Mouse (Mus musculus) erythroblast, embryonic 14.5 days (primary cell): ENCODE data around the gene Gpr1. TPM values are rescaled to one million over a fixed set of nuclear protein-coding genes. Genes with fewer than 3 reads are reported as not detected.

ENCODE experiments used
- H3K27me3 ChIP-seq: 2 replicates; pipeline ENCODE4 v1.6.1; 2012; ENCODE audit warnings: inconsistent platforms; ENCODE audit not compliant: control insufficient read depth
- H3K36me3 ChIP-seq: 2 replicates; pipeline ENCODE4 v1.6.1; 2012; ENCODE audit warnings: mild to moderate bottlenecking, inconsistent platforms; ENCODE audit not compliant: control insufficient read depth
- H3K4me1 ChIP-seq: 2 replicates; pipeline ENCODE4 v1.6.1; 2012; ENCODE audit warnings: inconsistent platforms; ENCODE audit not compliant: control insufficient read depth
- H3K4me3 ChIP-seq: replicated peaks from 2 replicates; pipeline ENCODE3; 2012; ENCODE audit warnings: moderate library complexity, mild to moderate bottlenecking, inconsistent platforms
- H3K9me3 ChIP-seq: 2 replicates; pipeline ENCODE4 v1.6.1; 2012; ENCODE audit warnings: low read length, inconsistent platforms, mixed read lengths; ENCODE audit not compliant: control insufficient read depth
- GATA1 ChIP-seq: IDR thresholded peaks from 2 replicates; pipeline ENCODE4 v1.6.1; 2012; ENCODE audit warnings: low read length, inconsistent platforms, mixed read lengths
- TAL1 ChIP-seq: IDR thresholded peaks from 3 replicates; pipeline ENCODE4 v1.6.1; 2012; ENCODE audit warnings: low read length, inconsistent platforms, mixed read lengths
- polyA plus RNA-seq: library from polyadenylated mRNA; stranded (reverse); fragments of >175 nt; gene quantifications from 2 replicates; pipeline ENCODE4 v1.2.3, GENCODE M21; 2012

Gpr1 gene
- polyA plus RNA-seq, 1 experiment, result not detected

- H3K9me3 ChIP-seq, result no peaks in the 10 kb centered on the region; the same call in 1 of the 2 replicates
- H3K4me1 ChIP-seq, result no peaks in the 10 kb centered on the region
- no peak overlapping the region for H3K4me3 ChIP-seq
- no peaks in the 10 kb centered on the region for H3K27me3 ChIP-seq
- H3K36me3 ChIP-seq, result no peaks in the 10 kb centered on the region
- TF ChIP-seq TAL1 (no peak), GATA1 (no peak)
These were observed 9.5 kb downstream of the Gpr1 start for GRCm38 (mm10) chr1:63204660-63205394.

GRCm38 (mm10) chr1:63203950-63204659, 10.2 kb downstream of the Gpr1 start:
- no peak overlapping the region for H3K4me3 ChIP-seq
- TF ChIP-seq TAL1 (no peak), GATA1 (no peak)
- no peaks in the 10 kb centered on the region for H3K36me3 ChIP-seq
- H3K9me3 ChIP-seq, result no peaks in the 10 kb centered on the region; the same call in 1 of the 2 replicates
- H3K4me1 ChIP-seq, result no peaks in the 10 kb centered on the region
- H3K27me3 ChIP-seq, result no peaks in the 10 kb centered on the region

DNA sequence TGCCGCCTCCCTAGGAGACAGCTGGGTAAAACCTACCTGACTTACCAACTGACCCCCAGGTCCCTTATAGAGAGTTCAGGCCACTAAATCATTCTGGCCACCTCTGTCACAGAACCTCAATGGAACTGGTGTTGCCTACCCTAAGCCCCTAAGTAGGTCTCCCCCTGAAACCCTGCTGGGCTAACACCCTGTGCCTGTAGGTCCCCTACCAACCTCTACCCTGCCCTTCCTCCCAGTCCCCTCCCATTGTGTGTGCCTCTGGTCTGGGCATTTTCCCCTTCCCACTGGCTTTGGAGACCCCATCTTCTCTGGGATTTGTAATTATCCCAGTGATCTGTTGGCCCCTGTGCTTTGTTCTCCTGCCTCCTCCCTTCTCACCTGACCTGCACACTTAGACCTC, 10.9 kb downstream of the Gpr1 start:
- Histone ChIP-seq H3K4me1 (no peaks in the 10 kb centered on the region), H3K4me3 (no peak overlapping the region), H3K9me3 (no peaks in the 10 kb centered on the region; the same call in 1 of the 2 replicates), H3K36me3 (no peaks in the 10 kb centered on the region), H3K27me3 (no peaks in the 10 kb centered on the region)
- no peak for TF ChIP-seq TAL1
- no peak for TF ChIP-seq GATA1

- Histone ChIP-seq H3K4me1 (no peaks in the 10 kb centered on the region), H3K9me3 (no peaks in the 10 kb centered on the region; the same call in 1 of the 2 replicates), H3K27me3 (no peaks in the 10 kb centered on the region), H3K4me3 (no peak overlapping the region), H3K36me3 (no peaks in the 10 kb centered on the region)
- TF ChIP-seq GATA1, result no peak
These were observed 12.7 kb downstream of the Gpr1 start for GRCm38 (mm10) chr1:63201672-63202071.

- Histone ChIP-seq H3K4me3 (no peak overlapping the region), H3K9me3 (no peaks in the 10 kb centered on the region; the same call in 1 of the 2 replicates), H3K27me3 (no peaks in the 10 kb centered on the region), H3K36me3 (no peaks in the 10 kb centered on the region), H3K4me1 (no peaks in the 10 kb centered on the region)
- TF ChIP-seq GATA1 (no peak), TAL1 (no peak)
These were observed 14.0 kb downstream of the Gpr1 start for GRCm38 (mm10) chr1:63200322-63200721.

DNA sequence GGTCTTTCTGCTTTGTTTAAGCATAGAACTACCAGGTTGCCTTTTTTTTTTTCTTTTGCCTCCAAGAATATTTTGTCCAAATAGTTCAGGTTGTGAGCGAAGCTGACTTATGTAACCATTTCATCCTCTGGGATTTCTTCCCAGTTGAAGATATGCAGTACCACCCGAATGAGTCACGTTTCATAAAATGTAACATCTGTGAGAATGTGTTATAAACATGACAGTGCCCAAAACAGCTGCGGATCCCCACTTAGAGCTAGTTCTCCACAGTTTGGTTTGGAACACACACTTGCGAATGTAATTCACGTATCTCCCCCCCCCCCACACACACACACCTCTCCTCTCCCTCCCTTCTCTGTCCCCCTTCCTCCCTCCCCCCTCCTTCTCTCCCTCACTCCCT, 15.0 kb downstream of the Gpr1 start:
- H3K4me1 ChIP-seq, result no peaks in the 10 kb centered on the region
- H3K4me3 ChIP-seq, result no peak overlapping the region
- H3K27me3 ChIP-seq, result no peaks in the 10 kb centered on the region
- TF ChIP-seq GATA1 (no peak), TAL1 (no peak)
- H3K9me3 ChIP-seq, result no peaks in the 10 kb centered on the region; the same call in 1 of the 2 replicates
- no peaks in the 10 kb centered on the region for H3K36me3 ChIP-seq

DNA sequence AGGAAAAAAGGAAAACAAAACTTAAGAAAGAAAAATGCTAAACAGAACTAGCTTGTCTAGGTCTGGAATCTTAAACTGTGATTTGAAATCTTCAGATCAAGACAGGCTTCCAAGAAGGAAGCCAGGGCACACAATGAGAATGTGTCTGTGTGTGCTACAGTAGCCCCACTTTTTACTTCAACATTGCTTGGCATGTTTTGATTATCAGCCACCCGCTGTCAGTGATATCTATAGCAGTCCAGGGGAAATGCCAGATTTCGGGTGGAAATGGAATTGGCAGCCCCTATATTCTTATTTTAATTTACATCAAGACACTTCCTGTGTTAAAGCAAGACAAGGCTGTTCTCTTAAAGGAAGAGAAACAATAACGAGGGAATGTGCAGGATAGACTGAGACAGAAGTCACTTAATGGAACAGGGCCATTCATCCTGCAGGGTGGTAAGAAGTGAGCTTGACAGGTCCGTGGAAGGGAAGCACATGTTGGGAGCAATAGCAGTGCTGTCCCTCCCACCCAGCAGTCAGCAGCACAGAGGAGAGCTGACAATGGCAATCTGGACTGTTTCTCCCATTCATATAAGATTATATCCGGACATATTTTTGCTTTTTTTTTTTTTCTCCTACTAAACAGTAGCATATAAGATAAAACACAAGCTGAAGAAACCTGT, 18.4 kb downstream of the Gpr1 start:
- TF ChIP-seq TAL1 (no peak), GATA1 (no peak)
- no peaks in the 10 kb centered on the region for H3K36me3 ChIP-seq
- no peaks in the 10 kb centered on the region for H3K27me3 ChIP-seq
- no peaks in the 10 kb centered on the region; the same call in 1 of the 2 replicates for H3K9me3 ChIP-seq
- no peak overlapping the region for H3K4me3 ChIP-seq
- no peaks in the 10 kb centered on the region for H3K4me1 ChIP-seq

DNA sequence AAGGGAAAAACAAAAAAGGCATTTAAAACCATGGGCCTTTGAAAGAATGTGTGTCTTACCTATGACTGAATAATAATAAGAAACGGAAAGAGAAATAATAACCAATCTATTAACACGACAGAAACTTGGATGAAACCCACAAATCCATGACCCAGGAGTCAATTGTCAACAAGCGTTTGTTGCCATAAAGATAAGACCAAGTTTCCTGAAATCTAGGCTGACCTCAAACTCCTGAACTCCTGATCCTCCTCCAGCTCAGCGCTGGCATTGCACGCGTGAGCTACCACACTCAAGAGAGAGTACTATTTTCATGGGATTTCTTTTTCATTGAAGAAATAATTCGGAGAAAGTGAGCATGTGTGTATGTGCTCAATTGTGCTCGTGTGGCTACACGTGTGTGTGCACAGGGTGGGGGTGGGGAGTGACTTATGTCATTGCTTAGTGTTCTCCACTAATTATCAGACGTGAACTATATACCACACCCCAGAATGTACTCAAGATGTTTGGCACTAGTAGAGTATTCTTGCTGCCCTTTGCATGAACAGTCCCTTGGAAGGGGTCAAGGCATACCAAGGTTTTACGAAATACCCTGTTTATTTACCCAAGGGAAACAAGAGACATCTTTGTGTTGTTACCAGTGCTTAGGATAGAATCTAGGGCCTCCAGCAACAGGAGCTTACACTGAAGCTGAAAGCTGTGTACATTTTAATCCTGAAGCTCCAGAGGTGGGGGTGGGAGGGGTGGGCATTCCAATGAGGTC, 21.9 kb downstream of the Gpr1 start:
- Histone ChIP-seq H3K9me3 (no peaks in the 10 kb centered on the region), H3K27me3 (no peaks in the 10 kb centered on the region), H3K36me3 (no peaks in the 10 kb centered on the region), H3K4me3 (no peak overlapping the region), H3K4me1 (no peaks in the 10 kb centered on the region)
- TF ChIP-seq GATA1 (no peak), TAL1 (no peak)
